Mouse (Mus musculus) lung, postnatal 10 days (tissue): Measurements from ENCODE around the gene Ctnnb1.
"Not testable (repeated sequence)": the region's sequence is repeated elsewhere in the genome, so short reads cannot be mapped to it uniquely, and the experiment has no call there.

ENCODE experiments used
- DNase-seq: peaks from one replicate; pipeline ENCODE4 v3.0.0; 2021

Ctnnb1 gene

GRCm38 (mm10) chr9:120929081-120929480 is at the start of gene Ctnnb1:
Gene Ctnnb1, plus strand, starts transcription at chr9:120929216.
- no peak for DNase-seq

DNA sequence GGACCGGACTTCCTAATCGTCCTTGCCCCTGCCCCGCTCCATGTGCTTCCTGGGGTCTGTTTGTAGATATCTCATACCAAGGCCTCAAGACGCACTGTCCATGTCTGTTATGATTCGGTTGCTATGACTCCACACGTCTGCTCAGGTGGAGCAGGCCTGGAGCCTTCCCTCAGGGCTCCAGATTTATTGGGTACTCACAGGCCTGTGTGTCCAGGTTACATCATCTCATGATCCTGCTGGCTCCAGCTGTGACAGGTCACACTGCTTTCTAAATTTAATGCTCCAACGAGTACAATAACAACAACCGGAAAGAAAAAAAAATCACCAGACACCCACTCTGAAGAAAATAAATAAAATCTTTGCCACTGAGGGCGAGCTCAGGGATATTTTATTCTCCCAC is 48.7 kb upstream of the Ctnnb1 start:
- DNase-seq = no peak

DNA sequence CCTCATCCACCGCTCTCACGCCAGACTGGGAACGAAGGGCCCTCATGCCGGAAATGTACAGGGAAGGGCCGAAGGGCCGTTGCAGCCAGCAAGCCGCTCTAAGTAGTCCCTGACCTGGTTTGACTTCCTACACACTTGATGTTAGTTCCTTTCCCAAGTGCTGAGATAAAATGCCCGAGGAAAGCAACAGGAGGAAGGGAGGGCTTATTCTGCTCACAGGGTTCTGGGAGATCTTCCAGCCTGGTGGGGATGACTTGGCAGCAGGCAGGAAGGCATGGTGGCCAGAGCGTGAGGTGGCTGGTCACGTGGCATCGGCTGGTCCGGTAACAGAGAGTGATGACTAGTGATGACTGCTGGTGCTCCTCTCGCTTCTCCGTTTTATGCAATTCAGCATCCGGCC is 47.9 kb upstream of the Ctnnb1 start:
- peak; percentile 41 for DNase-seq

- DNase-seq = no peak
These were observed 47.2 kb upstream of the Ctnnb1 start for GRCm38 (mm10) chr9:120881839-120882238.

- DNase-seq = no peak
These were observed 44.3 kb upstream of the Ctnnb1 start for GRCm38 (mm10) chr9:120884726-120885125.

DNA sequence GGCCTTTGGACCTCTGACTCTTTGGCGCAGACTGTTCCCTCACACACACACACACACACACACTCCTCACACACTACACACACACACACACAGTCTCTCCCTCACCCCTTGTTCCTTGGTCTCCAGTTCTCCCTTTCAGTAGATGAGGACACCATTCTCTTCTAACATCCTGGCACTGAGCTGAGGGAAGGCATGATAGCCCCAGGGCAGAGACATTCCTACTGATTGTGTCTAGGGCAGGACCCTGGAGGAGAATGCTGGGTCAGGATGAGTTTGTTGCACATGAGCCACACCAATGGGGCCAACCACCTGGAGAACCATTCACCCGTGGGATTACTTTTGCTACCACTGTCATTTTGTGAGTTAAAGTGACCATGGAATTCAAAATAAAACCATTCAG is 41.4 kb upstream of the Ctnnb1 start:
- DNase-seq = no peak

DNA sequence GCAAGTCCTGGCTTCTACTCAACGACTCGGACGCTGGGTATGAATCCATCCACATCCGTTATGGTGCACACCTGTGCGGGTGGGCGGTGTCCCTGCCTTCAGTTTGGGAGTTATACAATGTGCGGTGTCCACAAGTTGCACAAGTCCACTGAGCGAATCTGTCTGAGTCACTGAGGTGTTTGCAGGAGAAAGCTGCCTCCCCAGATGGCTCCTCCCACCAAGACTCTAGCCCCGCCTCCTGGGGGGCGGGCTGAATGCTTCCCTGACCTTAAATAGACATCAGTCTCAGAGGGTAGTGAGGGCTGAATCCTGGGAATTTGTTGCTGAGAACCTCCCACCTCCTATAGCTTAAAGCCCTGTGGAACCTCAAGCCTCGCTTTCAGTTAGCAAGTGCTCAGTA is 35.6 kb upstream of the Ctnnb1 start:
- DNase-seq = peak; percentile 61

DNA sequence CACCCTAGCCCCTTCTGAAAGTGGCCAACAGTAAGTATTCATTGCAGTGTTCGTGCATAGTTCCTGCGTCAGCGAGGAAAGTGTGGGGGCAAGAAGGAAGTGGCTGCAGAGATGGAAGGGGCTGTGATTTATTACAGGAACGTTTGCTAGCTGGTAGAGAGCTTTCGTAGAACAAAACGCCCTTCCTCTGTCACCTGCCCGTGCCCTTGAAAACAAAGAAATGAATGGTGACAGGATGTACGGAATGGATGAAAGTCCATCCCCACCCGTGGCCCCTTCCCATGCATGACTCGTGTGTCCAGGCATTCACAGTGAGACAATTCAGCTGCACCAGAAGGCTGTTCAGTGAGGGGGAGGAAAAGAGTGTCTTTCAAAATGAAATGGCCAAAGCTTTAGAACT is 35.0 kb upstream of the Ctnnb1 start:
- no peak for DNase-seq

DNA sequence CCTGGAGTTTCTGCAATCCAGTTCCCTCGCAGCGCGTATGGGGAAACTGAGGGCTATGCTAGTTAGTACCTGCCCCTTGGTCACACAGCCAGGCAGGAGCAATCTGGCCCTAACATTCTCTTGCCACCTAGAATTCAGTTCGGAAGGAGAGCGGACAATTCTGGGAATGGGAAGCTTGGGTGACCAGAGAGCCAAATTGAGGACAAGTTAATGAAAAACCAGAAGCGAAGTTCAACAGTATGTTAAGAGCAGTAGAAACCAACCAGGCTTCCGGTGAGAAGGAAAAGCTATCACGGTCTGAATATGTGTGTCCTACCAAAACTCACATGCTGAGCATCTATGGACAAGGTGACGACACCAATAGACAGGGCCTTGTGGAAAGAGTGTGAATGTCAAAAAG is 34.6 kb upstream of the Ctnnb1 start:
- no peak for DNase-seq

GRCm38 (mm10) chr9:120896502-120896901 is 32.5 kb upstream of the Ctnnb1 start:
- DNase-seq = no peak

DNA sequence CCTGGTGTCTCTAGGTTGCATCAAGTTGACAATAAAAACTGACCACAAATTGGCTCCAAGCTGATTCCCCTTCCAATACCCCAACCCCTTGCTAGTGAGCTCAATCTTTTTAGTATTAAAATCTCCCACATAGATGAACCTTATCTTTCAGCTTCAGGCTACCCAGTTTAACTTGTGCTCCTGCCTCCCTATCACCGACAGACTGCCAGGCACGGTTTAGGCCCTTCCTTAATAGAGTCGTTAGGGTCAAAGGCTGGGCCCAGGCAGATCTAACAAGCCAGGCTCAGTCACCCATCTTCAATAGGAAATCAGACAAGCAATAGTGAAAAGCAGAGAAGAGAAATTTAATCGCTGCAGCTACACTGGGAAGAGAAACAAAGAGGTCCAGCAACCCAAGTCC is 31.7 kb upstream of the Ctnnb1 start:
- DNase-seq = no peak

GRCm38 (mm10) chr9:120899833-120900232 is 29.2 kb upstream of the Ctnnb1 start:
- DNase-seq = no peak

- no peak for DNase-seq
These were observed 28.4 kb upstream of the Ctnnb1 start for GRCm38 (mm10) chr9:120900338-120901274.

DNA sequence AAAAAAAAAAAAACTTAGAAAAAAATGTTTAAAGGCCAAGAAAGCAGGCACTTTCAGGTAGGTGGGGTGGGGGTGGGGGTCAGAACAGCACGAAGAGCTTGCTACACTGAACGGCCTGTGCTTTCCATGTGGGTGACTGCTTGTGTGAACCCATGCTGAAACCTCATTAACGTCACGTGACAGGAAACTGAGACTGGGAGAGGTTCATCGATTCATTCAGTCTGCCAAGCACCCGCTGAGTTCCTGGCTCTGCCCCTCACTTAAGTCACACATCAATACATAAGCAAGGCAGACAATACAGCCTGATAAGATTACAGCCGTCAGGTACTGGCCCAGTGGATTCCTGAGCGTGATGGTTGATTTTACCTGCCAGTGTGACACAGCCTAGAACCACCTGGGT is 26.5 kb upstream of the Ctnnb1 start:
- DNase-seq = no peak

DNA sequence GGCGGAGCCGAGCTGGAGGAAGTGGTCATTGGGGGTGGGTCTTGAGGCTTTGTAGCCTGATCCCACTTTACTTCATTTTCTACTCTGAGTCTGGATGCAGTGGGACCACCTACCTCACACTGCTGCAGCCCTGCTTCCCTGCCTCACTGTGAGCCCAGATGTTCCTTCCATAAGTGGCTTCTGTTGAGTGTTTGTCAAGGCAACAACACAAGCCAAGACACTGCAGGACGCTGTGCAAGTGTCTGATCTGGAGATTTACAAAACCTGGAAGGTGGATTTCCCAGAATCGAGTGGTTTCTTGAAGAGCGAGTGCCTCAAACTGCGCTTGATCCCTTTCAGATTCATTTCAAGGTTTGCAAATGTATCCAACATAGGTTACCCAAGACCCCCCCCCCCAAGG is 20.6 kb upstream of the Ctnnb1 start:
- no peak for DNase-seq

- DNase-seq = peak; percentile 32
These were observed 15.9 kb upstream of the Ctnnb1 start for GRCm38 (mm10) chr9:120913152-120913551.

DNA sequence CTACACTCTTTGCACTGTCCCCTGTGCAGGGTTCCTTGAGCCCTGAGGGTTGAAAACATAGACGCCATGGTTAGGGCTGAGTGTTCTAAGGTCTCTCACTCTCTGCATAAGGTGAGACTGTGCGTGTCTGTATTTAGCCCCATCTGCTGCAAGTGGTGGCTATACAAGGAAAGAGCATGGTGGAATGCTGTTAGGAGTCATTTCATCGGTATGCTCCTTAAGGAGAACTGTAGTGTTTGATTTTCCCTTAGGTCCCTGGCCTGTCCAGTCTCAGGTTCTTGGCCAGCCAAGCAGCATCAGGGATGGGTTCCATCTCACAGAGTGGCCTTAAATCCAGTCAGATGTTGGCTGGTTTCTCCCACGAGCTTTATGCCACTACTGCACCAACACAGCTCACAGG is 14.6 kb upstream of the Ctnnb1 start:
- no peak for DNase-seq

GRCm38 (mm10) chr9:120914877-120915459 is 14.0 kb upstream of the Ctnnb1 start:
- DNase-seq = peak; percentile 66

DNA sequence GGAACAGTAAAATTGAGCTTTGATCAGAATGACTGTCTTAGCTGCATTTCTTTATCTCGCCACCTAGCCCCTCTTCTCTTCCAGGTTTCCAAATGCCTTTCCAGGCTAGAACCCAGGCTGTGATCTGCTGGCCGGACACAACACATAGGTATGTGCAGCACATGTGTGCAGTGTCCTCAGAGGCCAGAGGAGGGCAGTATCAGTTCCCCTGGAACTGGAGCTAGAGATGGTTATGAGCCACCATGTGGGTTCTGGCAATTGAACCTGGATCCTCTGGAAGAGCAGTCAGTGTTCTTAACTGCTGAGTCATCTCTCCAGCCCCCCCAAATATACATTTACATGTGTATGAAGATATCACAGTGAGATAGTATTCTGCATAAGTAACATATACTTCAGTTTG is 11.4 kb upstream of the Ctnnb1 start:
- not testable (repeated sequence) for DNase-seq

- peak; percentile 19 for DNase-seq
These were observed 10.8 kb upstream of the Ctnnb1 start for GRCm38 (mm10) chr9:120918211-120918610.

DNA sequence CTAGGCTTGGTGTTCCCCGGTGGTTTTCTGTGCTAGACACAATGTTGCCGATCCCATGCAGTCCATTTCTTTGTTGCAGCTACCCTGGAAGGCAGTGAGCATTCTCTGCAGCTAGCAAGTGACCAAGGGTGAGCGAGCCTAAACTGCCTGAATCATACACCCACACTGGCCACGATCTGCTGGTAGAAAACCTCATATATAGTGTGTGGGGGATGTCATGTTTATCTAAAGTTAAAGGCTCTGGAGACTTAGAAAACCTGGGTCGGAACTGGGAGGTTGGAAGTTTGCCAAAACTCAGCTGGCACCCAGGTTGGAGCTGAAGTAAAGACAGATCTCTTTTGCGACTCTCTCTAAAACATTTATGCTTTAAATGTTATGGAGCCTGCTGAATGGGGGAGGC is 10.4 kb upstream of the Ctnnb1 start:
- DNase-seq = peak; percentile 38

DNA sequence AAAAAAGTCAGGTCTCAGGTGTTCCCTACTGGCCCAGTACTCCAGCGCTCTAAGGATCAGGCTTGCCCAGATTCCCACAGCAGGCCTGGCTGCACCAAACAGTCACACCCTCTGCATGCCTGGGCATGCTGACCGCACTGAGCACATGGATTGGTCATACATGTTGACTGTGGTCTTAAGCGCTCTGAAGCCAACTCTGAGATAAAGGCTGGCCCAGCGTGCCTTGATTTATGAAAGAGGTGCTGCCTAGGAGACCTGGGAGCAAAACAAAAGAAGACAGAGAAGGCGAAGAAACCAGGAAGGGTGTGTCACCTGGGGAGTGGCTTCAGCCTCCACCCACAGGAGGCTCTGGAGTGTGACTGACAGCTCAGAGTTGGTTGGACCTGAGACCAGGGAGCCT is 9.9 kb upstream of the Ctnnb1 start:
- peak; percentile 37 for DNase-seq

DNA sequence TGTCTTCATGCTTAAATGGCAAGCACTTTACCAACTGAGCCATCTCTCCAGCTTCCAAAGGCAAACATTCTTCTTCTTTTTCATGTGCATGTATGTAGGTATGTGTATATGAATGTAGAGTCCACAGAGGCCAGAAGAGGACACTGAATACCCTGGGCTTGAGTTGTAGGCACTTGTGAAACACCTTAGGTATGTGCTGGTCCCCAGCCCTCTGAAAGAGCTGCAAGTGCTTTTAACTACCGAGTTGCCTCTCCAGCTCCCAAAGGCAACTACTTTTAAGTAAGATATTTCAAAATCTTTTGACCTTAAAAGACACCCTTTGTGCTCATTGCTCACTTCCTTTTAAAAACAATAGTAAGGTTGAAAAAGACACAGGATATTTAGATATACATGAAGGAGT is 2.9 kb upstream of the Ctnnb1 start:
- DNase-seq = no peak

DNA sequence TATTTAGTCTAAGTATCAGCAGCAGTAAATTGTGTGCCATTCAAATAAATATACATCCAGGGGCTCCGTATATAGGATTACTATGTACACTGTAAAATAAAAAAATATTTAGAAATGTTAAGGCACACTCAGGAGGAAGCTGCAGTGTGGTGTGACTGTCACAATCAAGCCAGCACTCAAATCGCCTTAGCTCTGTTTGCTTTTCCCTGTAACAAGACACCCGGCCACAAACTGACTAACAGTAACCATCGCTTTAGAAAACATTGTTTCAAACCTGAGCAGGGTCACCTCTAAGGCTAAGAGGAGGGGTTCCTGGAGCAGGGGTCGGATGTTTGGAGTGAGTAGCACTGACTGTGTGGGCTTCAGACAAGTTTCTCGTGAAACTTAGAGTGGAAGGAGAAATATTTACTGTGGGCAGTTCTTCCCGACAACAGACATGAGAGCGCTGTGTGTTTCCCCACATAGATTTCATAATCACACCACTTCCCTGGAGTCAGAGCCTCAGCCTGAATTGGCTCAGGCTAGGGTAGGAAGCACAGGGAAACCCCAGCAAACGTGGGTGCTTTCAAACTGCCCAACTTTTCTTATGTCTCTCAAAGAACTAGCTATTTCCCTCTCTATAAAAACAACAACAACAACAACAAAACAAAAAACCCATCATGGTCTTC is 1.9 kb upstream of the Ctnnb1 start:
- peak; percentile 28 for DNase-seq
